8 mouse cellular contexts compared by ENCODE assay signal in the genomic region with DNA sequence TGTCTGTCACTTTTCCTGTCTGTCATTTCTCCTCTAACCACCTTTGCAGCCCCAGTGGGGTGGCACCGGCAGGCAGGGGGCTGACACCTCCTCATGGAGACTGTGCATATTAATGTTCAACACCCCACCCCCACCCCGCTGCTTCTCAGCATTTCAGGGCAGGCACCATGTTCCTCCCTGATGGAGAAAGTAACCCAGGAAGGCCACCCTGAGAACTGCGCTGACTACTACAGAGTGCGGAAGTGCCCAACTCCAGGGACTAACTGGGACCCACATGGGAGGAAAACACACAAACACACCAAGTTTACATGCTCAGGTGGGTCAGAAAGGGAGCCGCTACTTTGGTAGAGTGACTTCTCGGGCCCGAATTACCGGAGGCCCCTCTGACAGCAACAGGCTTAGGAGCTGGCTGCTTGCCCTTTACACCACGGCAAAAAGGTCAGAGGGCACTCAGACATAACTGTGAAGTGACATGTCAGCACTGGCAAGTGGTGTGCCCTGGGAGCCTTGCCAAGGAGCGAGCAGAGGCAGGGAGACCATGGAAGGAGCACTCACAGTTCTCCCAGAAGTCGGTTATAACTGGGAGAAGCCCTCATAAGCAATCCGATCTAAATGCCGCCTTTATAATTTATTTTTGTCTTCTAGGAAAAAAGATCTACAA. TPM values are rescaled to one million over a fixed set of nuclear protein-coding genes. Genes with fewer than 3 reads are reported as not detected.
A peak's percentile ranks its signal among the peaks of the same experiment; 100 is the strongest.
DNase-seq lines count a peak whose midpoint lies in the region.

No protein-coding gene starts in this region.

- DNase-seq in cerebellum, postnatal 14 days, result peak; percentile 27 to 57
- no peak for DNase-seq in cerebellum, adult 18-20 months
- DNase-seq in urinary bladder, postnatal 14 days (ENCODE audit: low spot score), result peak; percentile 51
- DNase-seq in urinary bladder, adult 2 months (ENCODE audit: low spot score), result no peak
- peak; percentile 84 for DNase-seq in kidney, adult 9 months
- DNase-seq in lung, postnatal 4 days, result peak; percentile 81 to 90
- no peak for DNase-seq in cerebellum, adult 8-10 months
- no peak for DNase-seq in retina, postnatal 1 day

RNA-seq across cellular contexts. Expression of a gene that starts 11.3 kb away (rescaled TPM):
- 60.7 and 70.8 TPM in 2 replicates for polyA plus RNA-seq in urinary bladder, adult 2 months (2012; rRNA removed)

Comparison
In these comparisons a context has a peak if more than half of its experiments do, and no peak if none do; other contexts are left out.
1. DNase-seq: peak in cerebellum, postnatal 14 days (2 of 2), urinary bladder, postnatal 14 days (single experiment), kidney, adult 9 months (single experiment) and lung, postnatal 4 days (2 of 2); none in cerebellum, adult 18-20 months (0 of 2), urinary bladder, adult 2 months (single experiment), cerebellum, adult 8-10 months (single experiment) and retina, postnatal 1 day (single experiment).